ENCODE assay signal across 25 mouse cellular contexts in the genomic region with DNA sequence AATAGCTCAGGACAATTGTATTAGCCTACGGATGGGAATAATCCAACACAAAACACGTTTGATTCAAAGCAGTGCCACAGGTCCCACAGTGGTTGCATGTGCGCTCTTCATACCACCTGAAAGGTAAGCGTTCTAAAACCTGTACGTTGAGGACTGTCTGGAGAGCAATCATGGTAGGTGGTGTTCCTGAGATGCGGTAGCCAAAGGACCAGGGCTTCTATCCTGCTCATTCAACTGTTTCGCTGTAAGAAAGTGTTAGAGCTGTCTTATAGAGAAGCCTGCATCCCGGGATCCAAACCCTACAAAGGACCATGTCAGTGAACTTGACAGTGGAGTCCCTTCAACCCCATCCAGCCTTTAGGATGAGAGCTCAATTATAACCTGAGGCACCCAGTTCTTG. TPM values are rescaled to one million over a fixed set of nuclear protein-coding genes. Genes with fewer than 3 reads are reported as not detected.
DNase-seq lines count a peak whose midpoint lies in the region; ATAC-seq and TF ChIP-seq lines count a peak whose summit lies in the region.
"Had no signal": no experiment of that assay in that cellular context is flagged by ENCODE, and none has a peak within 500 bp of the region (broad histone marks: within the 10 kb centered on the region; RNA-seq: fewer than 3 reads in every experiment).

No protein-coding gene starts in this region.

- H3K4me1 ChIP-seq in forebrain, embryonic 10.5 days: peaks cover 34% of the 10 kb centered on the region
- peaks cover 11% of the 10 kb centered on the region for H3K4me1 ChIP-seq in forebrain, embryonic 16.5 days (replicated peaks; ENCODE audit: control insufficient read depth, insufficient read depth, low read length)
- peaks cover 32 to 45% of the 10 kb centered on the region in 2 experiments for H3K4me1 ChIP-seq in heart, embryonic 14.5 days (ENCODE audit: control insufficient read depth in 2 of 2, insufficient read depth in 2 of 2, low read length in 2 of 2)
- H3K4me1 ChIP-seq in kidney, adult 2 months (ENCODE audit: control insufficient read depth, insufficient read depth, low read length): peaks cover 15% of the 10 kb centered on the region; the same call in 1 of the 2 replicates
- peaks cover 2% of the 10 kb centered on the region for H3K4me1 ChIP-seq in midbrain, embryonic 11.5 days (ENCODE audit: control insufficient read depth, insufficient read depth, low read length)
- H3K4me1 ChIP-seq in midbrain, embryonic 10.5 days: peaks cover 28% of the 10 kb centered on the region

- no peak for DNase-seq in forebrain, embryonic 10.5 days (ENCODE audit: extremely low spot score, low spot score)
- DNase-seq in heart, postnatal 10 days: no peak
- no peak for DNase-seq in kidney, adult 2 months
- no peak for DNase-seq in kidney, postnatal 14 days
- peak; percentile 51 for DNase-seq in midbrain, embryonic 11.5 days (ENCODE audit: low spot score, missing footprints)
- DNase-seq in midbrain, embryonic 10.5 days (ENCODE audit: low spot score): no peak
- DNase-seq: adrenal gland, adult 8-10 months; cerebellum, adult 8-10 months; gastrocnemius, postnatal 14 days; kidney, adult 11 months; kidney, postnatal 36 days; layer of hippocampus, adult 9-11 months; left cerebral cortex, postnatal 4 days; lung, adult 2 months; midbrain, embryonic 14.5 days; thymus, adult 2 months had no signal

- no peak overlapping the region for H3K4me2 ChIP-seq in forebrain, embryonic 16.5 days (ENCODE audit: low read length)
- H3K4me2 ChIP-seq in heart, embryonic 14.5 days (ENCODE audit: low read length): no peak overlapping the region
- no peak overlapping the region for H3K4me2 ChIP-seq in midbrain, embryonic 11.5 days
- H3K4me2 ChIP-seq: forebrain, embryonic 13.5 days; hindbrain, embryonic 12.5 days; liver, embryonic 11.5 days; neural tube, embryonic 15.5 days had no signal

- H3K36me3 ChIP-seq in forebrain, embryonic 10.5 days (replicated peaks): no peaks in the 10 kb centered on the region
- H3K36me3 ChIP-seq in forebrain, embryonic 16.5 days (ENCODE audit: control insufficient read depth, insufficient read depth): no peaks in the 10 kb centered on the region
- no peaks in the 10 kb centered on the region for H3K36me3 ChIP-seq in heart, embryonic 14.5 days (ENCODE audit: control insufficient read depth, insufficient read depth, low read length)
- no peaks in the 10 kb centered on the region for H3K36me3 ChIP-seq in kidney, adult 2 months (ENCODE audit: control insufficient read depth, insufficient read depth, low read length)
- no peaks in the 10 kb centered on the region for H3K36me3 ChIP-seq in midbrain, embryonic 11.5 days (ENCODE audit: control insufficient read depth, insufficient read depth, low read length)
- H3K36me3 ChIP-seq in midbrain, embryonic 10.5 days: no peaks in the 10 kb centered on the region
- H3K36me3 ChIP-seq: hindbrain, embryonic 12.5 days; neural tube, embryonic 15.5 days had no signal

- TF ChIP-seq POLR2A in kidney, adult 2 months (IDR thresholded peaks at IDR 0.05; ENCODE audit: low read depth, low read length): no peak

- no peak for TF ChIP-seq CTCF in kidney, adult 2 months (conservative IDR thresholded peaks at IDR 0.05; ENCODE audit: insufficient read depth, insufficient read length, low read depth, low read length)

- ATAC-seq in forebrain, embryonic 16.5 days: no peak
- no peak for ATAC-seq in heart, embryonic 14.5 days (ENCODE audit: insufficient number of reproducible peaks, insufficient read depth, low FRiP score, low read depth)
- no peak for ATAC-seq in midbrain, embryonic 11.5 days (ENCODE audit: low FRiP score)
- ATAC-seq: CD4-positive, CD25-positive, alpha-beta regulatory T cell, adult 4 months; forebrain, embryonic 13.5 days; Patski had no signal

- no peaks in the 10 kb centered on the region for H3K27me3 ChIP-seq in forebrain, embryonic 10.5 days (ENCODE audit: poor library complexity, severe bottlenecking)
- H3K27me3 ChIP-seq in forebrain, embryonic 16.5 days (replicated peaks; ENCODE audit: control insufficient read depth, insufficient read depth, low read length): no peaks in the 10 kb centered on the region
- no peaks in the 10 kb centered on the region for H3K27me3 ChIP-seq in heart, embryonic 14.5 days (ENCODE audit: control insufficient read depth, insufficient read depth, low read length)
- H3K27me3 ChIP-seq in kidney, adult 2 months (replicated peaks; ENCODE audit: control insufficient read depth, insufficient read depth, low read length): no peaks in the 10 kb centered on the region
- H3K27me3 ChIP-seq in midbrain, embryonic 11.5 days (ENCODE audit: control insufficient read depth, insufficient read depth, low read length): no peaks in the 10 kb centered on the region
- H3K27me3 ChIP-seq in midbrain, embryonic 10.5 days (ENCODE audit: low read depth, poor library complexity, severe bottlenecking): no peaks in the 10 kb centered on the region
- H3K27me3 ChIP-seq: forebrain, embryonic 13.5 days; hindbrain, embryonic 12.5 days; neural tube, embryonic 15.5 days; Patski had no signal

- H3K9me3 ChIP-seq in forebrain, embryonic 10.5 days: no peaks in the 10 kb centered on the region
- no peaks in the 10 kb centered on the region for H3K9me3 ChIP-seq in forebrain, embryonic 16.5 days (ENCODE audit: control insufficient read depth, low read length)
- no peaks in the 10 kb centered on the region for H3K9me3 ChIP-seq in heart, embryonic 14.5 days (ENCODE audit: control insufficient read depth, low read length)
- H3K9me3 ChIP-seq in midbrain, embryonic 11.5 days (ENCODE audit: control insufficient read depth, low read length): no peaks in the 10 kb centered on the region
- no peaks in the 10 kb centered on the region for H3K9me3 ChIP-seq in midbrain, embryonic 10.5 days (replicated peaks)
- H3K9me3 ChIP-seq: forebrain, embryonic 13.5 days; hindbrain, embryonic 12.5 days; neural tube, embryonic 15.5 days had no signal

- no peak overlapping the region for H3K4me3 ChIP-seq in forebrain, embryonic 10.5 days
- H3K4me3 ChIP-seq in forebrain, embryonic 16.5 days (replicated peaks; ENCODE audit: low read length): no peak overlapping the region
- no peak overlapping the region for H3K4me3 ChIP-seq in heart, embryonic 14.5 days (ENCODE audit: control insufficient read depth in 1 of 2, insufficient read depth in 1 of 2, low read depth in 1 of 2, low read length in 2 of 2)
- H3K4me3 ChIP-seq in kidney, adult 2 months (ENCODE audit: insufficient read depth, low read depth, low read length): no peak overlapping the region
- no peak overlapping the region for H3K4me3 ChIP-seq in midbrain, embryonic 11.5 days (ENCODE audit: low read depth, low read length)
- H3K4me3 ChIP-seq in midbrain, embryonic 10.5 days: no peak overlapping the region
- H3K4me3 ChIP-seq: forebrain, embryonic 13.5 days; hindbrain, embryonic 12.5 days; left cerebral cortex, adult 2 months; neural tube, embryonic 15.5 days had no signal

- WGBS in forebrain, embryonic 10.5 days: 89% methylated on average over 8 of the region's 8 CpGs
- 90% methylated on average over 8 of the region's 8 CpGs for WGBS in forebrain, embryonic 16.5 days
- WGBS in heart, embryonic 14.5 days: 91% methylated on average over 8 of the region's 8 CpGs
- 91% methylated on average over 8 of the region's 8 CpGs for WGBS in kidney, adult 2 months
- WGBS in midbrain, embryonic 11.5 days: 89% methylated on average over 8 of the region's 8 CpGs
- WGBS in midbrain, embryonic 10.5 days: 91% methylated on average over 8 of the region's 8 CpGs

- H3K9ac ChIP-seq in forebrain, embryonic 16.5 days (replicated peaks; ENCODE audit: low read depth, low read length): no peak overlapping the region
- no peak overlapping the region for H3K9ac ChIP-seq in heart, embryonic 14.5 days (ENCODE audit: low read length)
- H3K9ac ChIP-seq in midbrain, embryonic 11.5 days (ENCODE audit: low read length): no peak overlapping the region
- H3K9ac ChIP-seq: forebrain, embryonic 13.5 days; hindbrain, embryonic 12.5 days; neural tube, embryonic 15.5 days had no signal

- intact Hi-C loops in heart, postnatal 10 days (cut with DNase I): no loop called here

- H3K27ac ChIP-seq in forebrain, embryonic 10.5 days: peak overlapping the region; percentile 26; the same call in 1 of the 2 replicates
- no peak overlapping the region for H3K27ac ChIP-seq in forebrain, embryonic 16.5 days (ENCODE audit: low read length)
- H3K27ac ChIP-seq in heart, embryonic 14.5 days (replicated peaks in 1 of 2; ENCODE audit: control insufficient read depth in 1 of 2, insufficient read depth in 1 of 2, low read depth in 2 of 2, low read length in 2 of 2): peak overlapping the region; percentile 90 to 98
- H3K27ac ChIP-seq in kidney, adult 2 months (ENCODE audit: insufficient read depth, low read depth, low read length): peak overlapping the region; percentile 81
- H3K27ac ChIP-seq in midbrain, embryonic 11.5 days (ENCODE audit: low read depth, low read length): no peak overlapping the region
- H3K27ac ChIP-seq in midbrain, embryonic 10.5 days (replicated peaks): no peak overlapping the region
- H3K27ac ChIP-seq: left cerebral cortex, adult 2 months had no signal

RNA-seq across cellular contexts. Expression of a gene that starts 49.4 kb away (rescaled TPM):
- 0.06 and 0.15 TPM in 2 replicates for polyA plus RNA-seq in forebrain, embryonic 10.5 days (2016; fragmentation: Nextera tagmentation; extraction: Ambion mirVana)
- polyA plus RNA-seq in forebrain, embryonic 16.5 days (2015; fragmentation: Nextera tagmentation; extraction: Ambion mirVana): 0.10 TPM in 1 of 2 replicates, not detected in the other
- 0.65 and 0.75 TPM in 2 replicates for polyA plus RNA-seq in heart, embryonic 14.5 days (2014; fragmentation: Nextera tagmentation; extraction: Ambion mirVana)
- total RNA-seq in heart, postnatal 10 days (2021): under 1 TPM; 0.17 to 0.24 TPM
- polyA plus RNA-seq in kidney, adult 2 months (2012; rRNA removed): 58.4 and 58.5 TPM in 2 replicates
- polyA plus RNA-seq in midbrain, embryonic 11.5 days (2014; fragmentation: Nextera tagmentation; extraction: Ambion mirVana): not detected in 2 replicates
- polyA plus RNA-seq in midbrain, embryonic 10.5 days (2016; fragmentation: Nextera tagmentation; extraction: Ambion mirVana): not detected in 2 replicates
- polyA plus RNA-seq: forebrain, embryonic 13.5 days; hindbrain, embryonic 12.5 days; Patski had no signal

Comparison
In these comparisons a context has a peak if more than half of its experiments do, and no peak if none do; other contexts are left out.
1. H3K27ac ChIP-seq: peak in forebrain, embryonic 10.5 days (single experiment), heart, embryonic 14.5 days (2 of 2) and kidney, adult 2 months (single experiment); none in forebrain, embryonic 16.5 days (single experiment), midbrain, embryonic 11.5 days (single experiment) and midbrain, embryonic 10.5 days (single experiment).
2. RNA of a gene that starts 49.4 kb away (polyA plus RNA-seq): 58.4 to 58.5 TPM in kidney, adult 2 months; 0.65 to 0.75 TPM in heart, embryonic 14.5 days, 0.06 to 0.15 TPM in forebrain, embryonic 10.5 days, 0.10 TPM in forebrain, embryonic 16.5 days, not detected in midbrain, embryonic 10.5 days and not detected in midbrain, embryonic 11.5 days; every median in the first group is over 10 times any median in the second.